Mouse (Mus musculus): ENCODE data around the gene Shq1. TPM values are rescaled to one million over a fixed set of nuclear protein-coding genes. Genes with fewer than 3 reads are reported as not detected.

Gene Shq1
- total and polyA plus RNA-seq, 2 experiments from 2014 or later, result 3.7 to 4.3 TPM

- TF ChIP-seq CTCF (IDR thresholded peaks at IDR 0.05), result no peak
- Histone ChIP-seq H3K4me1 (ENCODE audit: insufficient read depth, low read length) (0 out of 2 replicates have a peak, but pooled peaks cover 3% of the 10 kb centered on the region), H3K27me3 (ENCODE audit: insufficient read depth, low read length) (0 out of 2 replicates have a peak, but pooled peaks cover 4% of the 10 kb centered on the region), H3K9me3 (ENCODE audit: low read length) (no peaks in the 10 kb centered on the region), H3K9ac (replicated peaks; ENCODE audit: low read length, poor library complexity, severe bottlenecking) (peak overlapping the region; percentile 74), H3K27ac (ENCODE audit: low read depth, low read length) (peak overlapping the region; percentile 83), H3K36me3 (ENCODE audit: insufficient read depth, low read length) (no peaks in the 10 kb centered on the region), H3K4me3 (ENCODE audit: low read depth, low read length) (peak overlapping the region; percentile 44), H3K4me2 (ENCODE audit: low read depth, low read length, poor library complexity, severe bottlenecking) (peak overlapping the region; percentile 97)
- DNase-seq (ENCODE audit: low spot score), result peak; percentile 72
- peak; percentile 80 for ATAC-seq (ENCODE audit: low FRiP score)
- WGBS, result under 1% methylated on average over 51 of the region's 51 CpGs
These were observed 108.0 kb downstream of the Shq1 start for GRCm38 (mm10) chr6:100562719-100563551.

GRCm38 (mm10) chr6:100558057-100558456 is 112.9 kb downstream of the Shq1 start:
- H3K27me3 ChIP-seq (ENCODE audit: insufficient read depth, low read length), result 0 out of 2 replicates have a peak, but pooled peaks cover 4% of the 10 kb centered on the region
- no peak; the same call in 1 of the 2 replicates for ATAC-seq (ENCODE audit: low FRiP score)
- H3K9ac ChIP-seq (replicated peaks; ENCODE audit: low read length, poor library complexity, severe bottlenecking), result no peak overlapping the region
- no peaks in the 10 kb centered on the region for H3K36me3 ChIP-seq (ENCODE audit: insufficient read depth, low read length)
- no peaks in the 10 kb centered on the region for H3K9me3 ChIP-seq (ENCODE audit: low read length)
- no peak overlapping the region for H3K27ac ChIP-seq (ENCODE audit: low read depth, low read length)
- 0 out of 2 replicates have a peak, but pooled peaks cover 3% of the 10 kb centered on the region for H3K4me1 ChIP-seq (ENCODE audit: insufficient read depth, low read length)
- no peak for TF ChIP-seq CTCF (IDR thresholded peaks at IDR 0.05)
- no peak overlapping the region for H3K4me3 ChIP-seq (ENCODE audit: low read depth, low read length)
- DNase-seq (ENCODE audit: low spot score), result peak; percentile 62
- H3K4me2 ChIP-seq (ENCODE audit: low read depth, low read length, poor library complexity, severe bottlenecking), result no peak overlapping the region
- WGBS, result 56% methylated on average over 8 of the region's 8 CpGs

- Histone ChIP-seq H3K4me2 (ENCODE audit: low read depth, low read length, poor library complexity, severe bottlenecking) (no peak overlapping the region), H3K27me3 (ENCODE audit: insufficient read depth, low read length) (no peaks in the 10 kb centered on the region), H3K4me3 (ENCODE audit: low read depth, low read length) (no peak overlapping the region), H3K36me3 (ENCODE audit: insufficient read depth, low read length) (no peaks in the 10 kb centered on the region), H3K9ac (replicated peaks; ENCODE audit: low read length, poor library complexity, severe bottlenecking) (no peak overlapping the region), H3K27ac (ENCODE audit: low read depth, low read length) (no peak overlapping the region), H3K9me3 (ENCODE audit: low read length) (no peaks in the 10 kb centered on the region), H3K4me1 (ENCODE audit: insufficient read depth, low read length) (no peaks in the 10 kb centered on the region)
- 53% methylated on average over 15 of the region's 15 CpGs for WGBS
- ATAC-seq (ENCODE audit: low FRiP score), result no peak
- TF ChIP-seq CTCF (IDR thresholded peaks at IDR 0.05), result no peak
- peak; percentile 62 for DNase-seq (ENCODE audit: low spot score)
These were observed 128.6 kb downstream of the Shq1 start for GRCm38 (mm10) chr6:100542154-100542997.

- no peak for ATAC-seq (ENCODE audit: low FRiP score)
- Histone ChIP-seq H3K27ac (ENCODE audit: low read depth, low read length) (no peak overlapping the region), H3K9me3 (ENCODE audit: low read length) (no peaks in the 10 kb centered on the region), H3K4me1 (ENCODE audit: insufficient read depth, low read length) (no peaks in the 10 kb centered on the region), H3K4me3 (ENCODE audit: low read depth, low read length) (no peak overlapping the region), H3K4me2 (ENCODE audit: low read depth, low read length, poor library complexity, severe bottlenecking) (no peak overlapping the region), H3K9ac (replicated peaks; ENCODE audit: low read length, poor library complexity, severe bottlenecking) (no peak overlapping the region), H3K36me3 (ENCODE audit: insufficient read depth, low read length) (no peaks in the 10 kb centered on the region), H3K27me3 (ENCODE audit: insufficient read depth, low read length) (no peaks in the 10 kb centered on the region)
- WGBS, result 42% methylated on average over 4 of the region's 4 CpGs
- TF ChIP-seq CTCF (IDR thresholded peaks at IDR 0.05), result peak; percentile 61
- no peak for DNase-seq (ENCODE audit: low spot score)
These were observed 131.3 kb downstream of the Shq1 start for GRCm38 (mm10) chr6:100539698-100540097.

- Histone ChIP-seq H3K4me2 (ENCODE audit: low read depth, low read length, poor library complexity, severe bottlenecking) (no peak overlapping the region), H3K27me3 (ENCODE audit: insufficient read depth, low read length) (no peaks in the 10 kb centered on the region), H3K9me3 (ENCODE audit: low read length) (no peaks in the 10 kb centered on the region), H3K4me3 (ENCODE audit: low read depth, low read length) (no peak overlapping the region), H3K27ac (ENCODE audit: low read depth, low read length) (no peak overlapping the region), H3K36me3 (ENCODE audit: insufficient read depth, low read length) (no peaks in the 10 kb centered on the region), H3K4me1 (ENCODE audit: insufficient read depth, low read length) (no peaks in the 10 kb centered on the region), H3K9ac (replicated peaks; ENCODE audit: low read length, poor library complexity, severe bottlenecking) (no peak overlapping the region)
- no peak for DNase-seq (ENCODE audit: low spot score)
- WGBS, result 56% methylated on average over 7 of the region's 7 CpGs
- no peak for ATAC-seq (ENCODE audit: low FRiP score)
- no peak for TF ChIP-seq CTCF (IDR thresholded peaks at IDR 0.05)
These were observed 132.4 kb downstream of the Shq1 start for GRCm38 (mm10) chr6:100538570-100538969.

Data from midbrain, postnatal 0 days (tissue).